ENCODE assay signal across 30 mouse cellular contexts in the genomic region with DNA sequence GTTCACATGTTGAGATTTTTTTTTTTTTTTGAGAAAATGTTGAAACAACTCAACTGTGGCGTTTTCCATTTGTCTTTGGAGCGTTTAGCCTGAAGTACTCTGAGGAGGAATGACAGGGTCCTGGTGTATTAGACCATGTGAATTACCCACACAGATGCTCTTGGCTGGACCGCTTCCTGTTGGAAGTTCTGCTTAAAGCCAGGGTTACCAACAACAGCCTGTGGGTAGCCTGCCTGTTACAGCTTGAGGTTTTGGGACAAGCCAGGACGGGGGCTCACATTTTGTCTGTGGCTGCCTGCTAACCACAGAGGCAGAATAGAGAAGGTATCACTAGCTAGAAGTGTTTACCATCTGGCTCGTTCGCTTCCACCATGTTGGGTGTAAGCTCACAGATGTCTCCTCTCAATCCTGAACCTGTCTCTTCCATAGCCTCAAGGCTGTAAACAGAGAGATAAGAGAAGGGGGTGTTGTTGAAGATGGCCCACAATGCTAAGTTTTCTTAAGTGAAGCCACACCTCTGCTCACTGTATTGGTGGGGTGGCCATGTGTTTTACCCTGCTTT. TPM values are rescaled to one million over a fixed set of nuclear protein-coding genes. Genes with fewer than 3 reads are reported as not detected.
A peak's percentile ranks its signal among the peaks of the same experiment; 100 is the strongest.
DNase-seq lines count a peak whose midpoint lies in the region; ATAC-seq and TF ChIP-seq lines count a peak whose summit lies in the region.
"Had no signal": no experiment of that assay in that cellular context is flagged by ENCODE, and none has a peak within 500 bp of the region (broad histone marks: within the 10 kb centered on the region; RNA-seq: fewer than 3 reads in every experiment).

No protein-coding gene starts in this region.

- peaks cover 53% of the 10 kb centered on the region for H3K4me1 ChIP-seq in embryonic facial prominence, embryonic 13.5 days
- H3K4me1 ChIP-seq in embryonic facial prominence, embryonic 10.5 days, result peaks cover 61% of the 10 kb centered on the region
- peaks cover 76% of the 10 kb centered on the region for H3K4me1 ChIP-seq in heart, embryonic 12.5 days (replicated peaks)
- H3K4me1 ChIP-seq in lung, postnatal 0 days (ENCODE audit: insufficient read depth, low read depth, low read length), result peaks cover 16% of the 10 kb centered on the region
- H3K4me1 ChIP-seq: liver, embryonic 13.5 days had no signal

- no peak for ATAC-seq in embryonic facial prominence, embryonic 13.5 days (ENCODE audit: insufficient number of reproducible peaks, insufficient read depth, low FRiP score, low TSS enrichment, low read depth)
- no peak for ATAC-seq in heart, embryonic 12.5 days (ENCODE audit: insufficient number of reproducible peaks, low FRiP score)
- 0 out of 2 replicates have a peak, but pooled peaks have one; percentile 13 for ATAC-seq in lung, postnatal 0 days
- ATAC-seq: Patski had no signal

- H3K4me3 ChIP-seq in embryonic facial prominence, embryonic 13.5 days, result no peak overlapping the region
- H3K4me3 ChIP-seq in embryonic facial prominence, embryonic 10.5 days, result no peak overlapping the region
- no peak overlapping the region for H3K4me3 ChIP-seq in heart, embryonic 12.5 days
- H3K4me3 ChIP-seq in lung, postnatal 0 days (ENCODE audit: low read depth, low read length), result no peak overlapping the region
- no peak overlapping the region for H3K4me3 ChIP-seq in myocyte
- H3K4me3 ChIP-seq: embryonic facial prominence, embryonic 15.5 days; forebrain, embryonic 12.5 days; heart, embryonic 10.5 days; kidney, embryonic 15.5 days; limb, embryonic 12.5 days; liver, embryonic 13.5 days; midbrain, embryonic 10.5 days; neural tube, embryonic 13.5 days had no signal

- H3K4me2 ChIP-seq in embryonic facial prominence, embryonic 13.5 days, result no peak overlapping the region
- H3K4me2 ChIP-seq in heart, embryonic 12.5 days, result no peak overlapping the region
- H3K4me2 ChIP-seq in lung, postnatal 0 days (replicated peaks; ENCODE audit: low read depth, low read length), result no peak overlapping the region
- peak overlapping the region; percentile 60 for H3K4me2 ChIP-seq in myocyte (ENCODE audit: low read depth)
- H3K4me2 ChIP-seq: embryonic facial prominence, embryonic 15.5 days; forebrain, embryonic 12.5 days; hindbrain, embryonic 14.5 days; kidney, embryonic 15.5 days; limb, embryonic 12.5 days; liver, embryonic 13.5 days; neural tube, embryonic 13.5 days had no signal

- no peak for TF ChIP-seq POLR2A in myocyte (IDR thresholded peaks at IDR 0.05; ENCODE audit: insufficient read length, low read depth)

- TF ChIP-seq CTCF in lung, postnatal 0 days (IDR thresholded peaks at IDR 0.05), result no peak

- no peak overlapping the region for H3ac ChIP-seq in myocyte (ENCODE audit: control insufficient read depth, insufficient read length)

- intact Hi-C loops in heart, postnatal 14 days (cut with DNase I), result no loop called here

- WGBS in embryonic facial prominence, embryonic 13.5 days, result 51% methylated on average over 6 of the region's 6 CpGs
- 74% methylated on average over 6 of the region's 6 CpGs for WGBS in embryonic facial prominence, embryonic 10.5 days
- WGBS in heart, embryonic 12.5 days, result 63% methylated on average over 6 of the region's 6 CpGs
- WGBS in lung, postnatal 0 days, result 48% methylated on average over 6 of the region's 6 CpGs

- no peaks in the 10 kb centered on the region for H3K36me3 ChIP-seq in embryonic facial prominence, embryonic 13.5 days
- peaks cover 37% of the 10 kb centered on the region for H3K36me3 ChIP-seq in embryonic facial prominence, embryonic 10.5 days (replicated peaks)
- H3K36me3 ChIP-seq in heart, embryonic 12.5 days, result no peaks in the 10 kb centered on the region
- no peaks in the 10 kb centered on the region for H3K36me3 ChIP-seq in lung, postnatal 0 days (ENCODE audit: insufficient read depth, low read length)
- H3K36me3 ChIP-seq in myocyte (ENCODE audit: control insufficient read depth, insufficient read depth), result no peaks in the 10 kb centered on the region
- H3K36me3 ChIP-seq: embryonic facial prominence, embryonic 15.5 days; liver, embryonic 13.5 days had no signal

- DNase-seq in embryonic facial prominence, embryonic 10.5 days (ENCODE audit: low spot score), result no peak
- DNase-seq in heart, postnatal 14 days, result no peak
- DNase-seq in lung, postnatal 0 days (ENCODE audit: low spot score), result no peak
- DNase-seq in lung, postnatal 14 days, result no peak
- DNase-seq in layer of hippocampus, postnatal 36 days, result no peak
- DNase-seq: adrenal gland, postnatal 10 days; cerebellum, adult 11 months; cerebellum, adult 9-10 months; cerebellum, postnatal 36 days; embryo, embryonic 11 days; gastrocnemius, postnatal 36 days; kidney, adult 18-20 months; kidney, postnatal 4 days; liver, embryonic 13.5 days; lung, adult 2 months had no signal

- H3K9me3 ChIP-seq in embryonic facial prominence, embryonic 13.5 days, result peaks cover 4% of the 10 kb centered on the region; the same call in 1 of the 2 replicates
- H3K9me3 ChIP-seq in embryonic facial prominence, embryonic 10.5 days, result no peaks in the 10 kb centered on the region
- no peaks in the 10 kb centered on the region for H3K9me3 ChIP-seq in heart, embryonic 12.5 days (replicated peaks)
- H3K9me3 ChIP-seq in lung, postnatal 0 days (ENCODE audit: low read length), result no peaks in the 10 kb centered on the region
- H3K9me3 ChIP-seq: embryonic facial prominence, embryonic 15.5 days; forebrain, embryonic 12.5 days; heart, embryonic 10.5 days; kidney, embryonic 15.5 days; limb, embryonic 12.5 days; liver, embryonic 13.5 days; neural tube, embryonic 13.5 days had no signal

- H3K27ac ChIP-seq in embryonic facial prominence, embryonic 13.5 days, result peak overlapping the region; percentile 24
- no peak overlapping the region for H3K27ac ChIP-seq in embryonic facial prominence, embryonic 10.5 days (replicated peaks)
- H3K27ac ChIP-seq in heart, embryonic 12.5 days (ENCODE audit: poor library complexity, severe bottlenecking), result no peak overlapping the region
- 0 out of 2 replicates have a peak overlapping the region, but pooled peaks have one; percentile 32 for H3K27ac ChIP-seq in lung, postnatal 0 days (ENCODE audit: low read length)
- H3K27ac ChIP-seq: embryonic facial prominence, embryonic 15.5 days; forebrain, embryonic 12.5 days; heart, embryonic 10.5 days; hindbrain, embryonic 14.5 days; kidney, embryonic 15.5 days; limb, embryonic 12.5 days; liver, embryonic 13.5 days; midbrain, embryonic 10.5 days; neural tube, embryonic 13.5 days had no signal

- no peak overlapping the region for H3K9ac ChIP-seq in embryonic facial prominence, embryonic 13.5 days
- 0 out of 2 replicates have a peak overlapping the region, but pooled peaks have one; percentile 18 for H3K9ac ChIP-seq in heart, embryonic 12.5 days
- no peak overlapping the region for H3K9ac ChIP-seq in lung, postnatal 0 days (replicated peaks; ENCODE audit: low read depth)
- H3K9ac ChIP-seq: embryonic facial prominence, embryonic 15.5 days; forebrain, embryonic 12.5 days; hindbrain, embryonic 14.5 days; kidney, embryonic 15.5 days; limb, embryonic 12.5 days; liver, embryonic 13.5 days; neural tube, embryonic 13.5 days had no signal

- no peak for TF ChIP-seq EP300 in lung, postnatal 0 days (IDR thresholded peaks at IDR 0.05)

- no peaks in the 10 kb centered on the region for H3K27me3 ChIP-seq in embryonic facial prominence, embryonic 13.5 days
- no peaks in the 10 kb centered on the region for H3K27me3 ChIP-seq in embryonic facial prominence, embryonic 10.5 days (replicated peaks; ENCODE audit: low read depth, poor library complexity, severe bottlenecking)
- no peaks in the 10 kb centered on the region for H3K27me3 ChIP-seq in heart, embryonic 12.5 days (replicated peaks)
- H3K27me3 ChIP-seq in lung, postnatal 0 days (replicated peaks; ENCODE audit: insufficient read depth, low read length), result no peaks in the 10 kb centered on the region
- H3K27me3 ChIP-seq in myocyte (ENCODE audit: control insufficient read depth, insufficient read depth, insufficient read length), result no peaks in the 10 kb centered on the region
- H3K27me3 ChIP-seq: embryonic facial prominence, embryonic 15.5 days; forebrain, embryonic 12.5 days; kidney, embryonic 15.5 days; limb, embryonic 12.5 days; liver, embryonic 13.5 days; neural tube, embryonic 13.5 days; Patski had no signal

- peaks cover 93% of the 10 kb centered on the region for H3K79me2 ChIP-seq in myocyte (ENCODE audit: control insufficient read depth, insufficient read depth)

TF ChIP-seq in myocyte, 11 proteins besides CTCF, POLR2A, EP300 and RAD21:
- peak in 2 of 3 experiments; percentile 58 to 68 for TF ChIP-seq MYOD1 (IDR thresholded peaks at IDR 0.05; ENCODE audit: control insufficient read depth in 1 of 3, insufficient read length in 2 of 3, low read depth in 2 of 3)
- TF ChIP-seq REST (IDR thresholded peaks at IDR 0.05; ENCODE audit: insufficient read depth, insufficient read length), result no peak
- TF ChIP-seq MYOG (IDR thresholded peaks at IDR 0.05; ENCODE audit: control insufficient read depth in 1 of 3, insufficient read depth in 1 of 3, insufficient read length in 2 of 3, low read depth in 2 of 3), result peak in 2 of 3 experiments; percentile 8 to 68
- TF ChIP-seq TCF3 (IDR thresholded peaks at IDR 0.05; ENCODE audit: insufficient read length, low read depth), result peak; percentile 48

RNA-seq across cellular contexts. Expression of a gene that starts 7.9 kb away (rescaled TPM):
- 90.1 and 112 TPM in 2 replicates for polyA plus RNA-seq in embryonic facial prominence, embryonic 13.5 days (2015; fragmentation: Nextera tagmentation; extraction: Ambion mirVana)
- polyA plus RNA-seq in embryonic facial prominence, embryonic 10.5 days (2016; fragmentation: Nextera tagmentation; extraction: Ambion mirVana), result 113 and 118 TPM in 2 replicates
- polyA plus RNA-seq in heart, embryonic 12.5 days (2016; fragmentation: Nextera tagmentation; extraction: Ambion mirVana), result 125 and 131 TPM in 2 replicates
- total RNA-seq in heart, postnatal 14 days (2021), result 100 to 1,000 TPM; 144 to 151 TPM
- 56.1 and 66.0 TPM in 2 replicates for polyA plus RNA-seq in lung, postnatal 0 days (2015; fragmentation: Nextera tagmentation; extraction: Ambion mirVana)
- polyA plus RNA-seq in myocyte (2012; fragmentation: generic; extraction: Trizol), result 50.5 TPM
- 10 to 100 TPM; 63.9 to 69.6 TPM for total RNA-seq in layer of hippocampus, postnatal 36 days (2021)
- total RNA-seq: hematopoietic stem cell, adult 5-6 weeks; megakaryocyte progenitor cell, adult 5-6 weeks; MEL had no signal

Comparison
In these comparisons a context has a peak if more than half of its experiments do, and no peak if none do; other contexts are left out.
1. H3K27ac ChIP-seq: peak in embryonic facial prominence, embryonic 13.5 days (single experiment) and lung, postnatal 0 days (single experiment); none in embryonic facial prominence, embryonic 10.5 days (single experiment) and heart, embryonic 12.5 days (single experiment).